22 mouse cellular contexts compared by ENCODE assay signal in the genomic region with DNA sequence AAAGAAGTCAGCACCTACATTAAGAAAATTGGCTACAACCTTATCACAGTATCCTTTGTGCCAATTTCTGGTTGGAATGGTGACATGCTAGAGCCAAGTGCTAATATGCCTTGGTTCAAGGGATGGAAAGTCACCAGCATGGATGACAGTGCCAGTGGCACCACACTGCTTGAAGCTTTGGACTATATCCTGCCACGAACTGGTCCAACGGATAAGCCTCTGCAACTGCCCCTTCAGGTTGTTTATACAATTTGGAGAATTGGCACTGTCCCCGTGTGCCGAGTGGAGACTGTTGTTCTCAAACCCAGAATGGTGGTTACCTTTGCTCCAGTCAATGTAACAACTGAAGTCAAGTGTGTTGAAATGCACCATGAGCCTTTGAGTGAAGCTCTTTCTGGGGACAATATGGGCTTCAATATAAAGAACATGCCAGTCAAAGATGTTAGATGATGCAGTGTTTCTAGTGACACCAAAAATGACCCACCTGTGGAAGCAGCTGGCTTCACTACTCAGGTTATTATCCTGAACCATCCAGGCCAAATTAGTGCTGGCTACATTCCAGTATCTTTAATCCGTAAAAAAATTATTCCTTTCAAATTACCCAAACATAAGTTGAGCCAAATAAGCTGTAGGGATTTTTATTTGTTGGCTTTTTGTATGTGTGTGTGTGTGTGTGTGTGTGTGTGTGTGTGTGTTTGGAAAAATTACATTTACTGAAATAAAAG.
A peak's percentile ranks its signal among the peaks of the same experiment; 100 is the strongest.
DNase-seq lines count a peak whose midpoint lies in the region; ATAC-seq and TF ChIP-seq lines count a peak whose summit lies in the region.
"Had no signal": no experiment of that assay in that cellular context is flagged by ENCODE, and none has a peak within 500 bp of the region (broad histone marks: within the 10 kb centered on the region; RNA-seq: fewer than 3 reads in every experiment).

No protein-coding gene starts in this region.

- H3K9me3 ChIP-seq in forebrain, postnatal 0 days (ENCODE audit: low read length) = no peaks in the 10 kb centered on the region
- H3K9me3 ChIP-seq in forebrain, embryonic 11.5 days (ENCODE audit: control insufficient read depth, low read length) = no peaks in the 10 kb centered on the region
- H3K9me3 ChIP-seq: forebrain, embryonic 12.5 days; forebrain, embryonic 15.5 days; heart, embryonic 10.5 days; hindbrain, embryonic 13.5 days; intestine, embryonic 15.5 days had no signal

- no peaks in the 10 kb centered on the region for H3K36me3 ChIP-seq in forebrain, postnatal 0 days (ENCODE audit: insufficient read depth)
- H3K36me3 ChIP-seq in forebrain, embryonic 11.5 days (ENCODE audit: control insufficient read depth, insufficient read depth, low read length) = no peaks in the 10 kb centered on the region
- H3K36me3 ChIP-seq: forebrain, embryonic 12.5 days; forebrain, embryonic 15.5 days; heart, embryonic 10.5 days; hindbrain, embryonic 13.5 days; intestine, embryonic 15.5 days had no signal

- H3K4me3 ChIP-seq in forebrain, postnatal 0 days (ENCODE audit: low read depth, low read length) = no peak overlapping the region
- H3K4me3 ChIP-seq in forebrain, embryonic 11.5 days (ENCODE audit: low read depth, low read length) = no peak overlapping the region
- H3K4me3 ChIP-seq: forebrain, embryonic 12.5 days; forebrain, embryonic 15.5 days; heart, embryonic 10.5 days; hindbrain, embryonic 13.5 days; intestine, embryonic 15.5 days had no signal

- no peak overlapping the region for H3K27ac ChIP-seq in forebrain, postnatal 0 days (ENCODE audit: low read depth, low read length)
- no peak overlapping the region for H3K27ac ChIP-seq in forebrain, embryonic 11.5 days (ENCODE audit: low read depth, low read length)
- H3K27ac ChIP-seq: forebrain, embryonic 12.5 days; forebrain, embryonic 15.5 days; heart, embryonic 10.5 days; hindbrain, embryonic 13.5 days; intestine, embryonic 15.5 days had no signal

- no peaks in the 10 kb centered on the region for H3K4me1 ChIP-seq in forebrain, postnatal 0 days (ENCODE audit: insufficient read depth)
- no peaks in the 10 kb centered on the region for H3K4me1 ChIP-seq in forebrain, embryonic 11.5 days (replicated peaks; ENCODE audit: control insufficient read depth, insufficient read depth, low read length)
- H3K4me1 ChIP-seq: forebrain, embryonic 12.5 days; forebrain, embryonic 15.5 days; heart, embryonic 10.5 days; hindbrain, embryonic 13.5 days; intestine, embryonic 15.5 days had no signal

- 61% methylated on average over 5 of the region's 5 CpGs for WGBS in forebrain, postnatal 0 days
- 90% methylated on average over 5 of the region's 5 CpGs for WGBS in forebrain, embryonic 11.5 days

- H3K9ac ChIP-seq in forebrain, postnatal 0 days = no peak overlapping the region
- no peak overlapping the region for H3K9ac ChIP-seq in forebrain, embryonic 11.5 days (ENCODE audit: low read length)
- H3K9ac ChIP-seq: forebrain, embryonic 12.5 days; forebrain, embryonic 15.5 days; hindbrain, embryonic 13.5 days; intestine, embryonic 15.5 days had no signal

- peak; percentile 6 for DNase-seq in forebrain, postnatal 0 days
- DNase-seq in forebrain, embryonic 11.5 days (ENCODE audit: low spot score) = no peak
- DNase-seq in left cerebral cortex, postnatal 4 days = peak; percentile 42
- no peak for DNase-seq in left cerebral cortex, adult 11 months (ENCODE audit: low spot score)
- peak; percentile 12 for DNase-seq in brain, embryonic 14.5 days (ENCODE audit: low read depth)
- peak; percentile 78 for DNase-seq in fat pad, adult 2 months (ENCODE audit: extremely low read depth, low read depth, low spot score)
- no peak for DNase-seq in heart, adult 9 months (ENCODE audit: low spot score in 2 of 2)
- DNase-seq: adrenal gland, adult 2 months; adrenal gland, postnatal 14 days; cerebellum, adult 18-20 months; cerebellum, adult 9-10 months; gastrocnemius, postnatal 10 days; gastrocnemius, postnatal 36 days; heart, adult 18-20 months; kidney, adult 11 months; kidney, adult 8-10 months had no signal

- H3K4me2 ChIP-seq in forebrain, postnatal 0 days (ENCODE audit: low read depth) = no peak overlapping the region
- no peak overlapping the region for H3K4me2 ChIP-seq in forebrain, embryonic 11.5 days (ENCODE audit: low read depth, low read length, severe bottlenecking)
- H3K4me2 ChIP-seq: forebrain, embryonic 12.5 days; forebrain, embryonic 15.5 days; hindbrain, embryonic 13.5 days; intestine, embryonic 15.5 days had no signal

- no peak for ATAC-seq in forebrain, postnatal 0 days
- no peak for ATAC-seq in forebrain, embryonic 11.5 days (replicated peaks; ENCODE audit: low FRiP score)
- ATAC-seq: CD4-positive, CD25-positive, alpha-beta regulatory T cell, adult 4 months; forebrain, embryonic 15.5 days; intestine, embryonic 15.5 days had no signal

- no peak for TF ChIP-seq CTCF in forebrain, postnatal 0 days (IDR thresholded peaks at IDR 0.05; ENCODE audit: low read depth)
- TF ChIP-seq CTCF in brain, embryonic 14.5 days (IDR thresholded peaks at IDR 0.05; ENCODE audit: borderline replicate concordance, extremely low read depth, insufficient read depth, insufficient read length) = no peak

- intact Hi-C loops in left cerebral cortex, postnatal 4 days (cut with DNase I) = no loop called here

- TF ChIP-seq POLR2A in brain, embryonic 14.5 days (IDR thresholded peaks at IDR 0.05; ENCODE audit: borderline replicate concordance, extremely low read depth, insufficient read depth, insufficient read length, poor library complexity, severe bottlenecking) = no peak

- no peaks in the 10 kb centered on the region for H3K27me3 ChIP-seq in forebrain, postnatal 0 days (ENCODE audit: insufficient read depth, low read length)
- no peaks in the 10 kb centered on the region for H3K27me3 ChIP-seq in forebrain, embryonic 11.5 days (ENCODE audit: control insufficient read depth, insufficient read depth, low read length)
- H3K27me3 ChIP-seq: forebrain, embryonic 12.5 days; forebrain, embryonic 15.5 days; hindbrain, embryonic 13.5 days; intestine, embryonic 15.5 days had no signal

Comparison
In these comparisons a context has a peak if more than half of its experiments do, and no peak if none do; other contexts are left out.
1. DNase-seq: peak in forebrain, postnatal 0 days (single experiment), left cerebral cortex, postnatal 4 days (single experiment), brain, embryonic 14.5 days (single experiment) and fat pad, adult 2 months (single experiment); none in forebrain, embryonic 11.5 days (single experiment), left cerebral cortex, adult 11 months (single experiment) and heart, adult 9 months (0 of 2).